Mouse (Mus musculus): ENCODE data around the gene Nelfcd. TPM values are rescaled to one million over a fixed set of nuclear protein-coding genes. Genes with fewer than 3 reads are reported as not detected.

Nelfcd gene
- 71.7 and 79.6 TPM in 2 replicates for polyA plus RNA-seq (2015; fragmentation: Nextera tagmentation; extraction: Ambion mirVana)

- H3K36me3 ChIP-seq (replicated peaks), result peaks cover 21% of the 10 kb centered on the region
- H3K4me1 ChIP-seq (replicated peaks), result peaks cover 23% of the 10 kb centered on the region
- peak; percentile 93 for ATAC-seq (ENCODE audit: insufficient read depth)
- no peaks in the 10 kb centered on the region for H3K9me3 ChIP-seq (replicated peaks)
- no peaks in the 10 kb centered on the region; the same call in 1 of the 2 replicates for H3K27me3 ChIP-seq
- peak within 1 kb of the TSS; percentile 93 for H3K9ac ChIP-seq
- peak within 1 kb of the TSS; percentile 80 for H3K4me2 ChIP-seq
- H3K27ac ChIP-seq (replicated peaks), result peak within 1 kb of the TSS; percentile 82
- H3K4me3 ChIP-seq (replicated peaks), result peak within 1 kb of the TSS; percentile 92
- under 1% methylated on average over 40 of the region's 40 CpGs for WGBS (ENCODE audit: insufficient replicate concordance)
These were observed at the start of gene Nelfcd for GRCm38 (mm10) chr2:174415731-174416310. Nelfcd (plus strand) TSS chr2:174415804.

GRCm38 (mm10) chr2:174366571-174366970, 49.0 kb upstream of the Nelfcd start:
- no peak overlapping the region for H3K4me2 ChIP-seq
- H3K9ac ChIP-seq, result no peak overlapping the region
- H3K4me3 ChIP-seq (replicated peaks), result no peak overlapping the region
- H3K4me1 ChIP-seq (replicated peaks), result no peaks in the 10 kb centered on the region
- no peaks in the 10 kb centered on the region for H3K27me3 ChIP-seq
- WGBS (ENCODE audit: insufficient replicate concordance), result 58% methylated on average over 10 of the region's 10 CpGs
- no peak for ATAC-seq (ENCODE audit: insufficient read depth)
- H3K27ac ChIP-seq (replicated peaks), result no peak overlapping the region
- no peaks in the 10 kb centered on the region for H3K36me3 ChIP-seq (replicated peaks)
- no peaks in the 10 kb centered on the region for H3K9me3 ChIP-seq (replicated peaks)

GRCm38 (mm10) chr2:174381021-174381420, 34.6 kb upstream of the Nelfcd start:
- WGBS (ENCODE audit: insufficient replicate concordance), result 70% methylated on average over 9 of the region's 9 CpGs
- Histone ChIP-seq H3K4me2 (no peak overlapping the region), H3K36me3 (replicated peaks) (no peaks in the 10 kb centered on the region), H3K9me3 (replicated peaks) (no peaks in the 10 kb centered on the region), H3K27me3 (no peaks in the 10 kb centered on the region), H3K27ac (replicated peaks) (no peak overlapping the region), H3K4me3 (replicated peaks) (no peak overlapping the region), H3K4me1 (replicated peaks) (no peaks in the 10 kb centered on the region), H3K9ac (no peak overlapping the region)
- ATAC-seq (ENCODE audit: insufficient read depth), result no peak

- no peaks in the 10 kb centered on the region for H3K36me3 ChIP-seq (replicated peaks)
- no peaks in the 10 kb centered on the region for H3K9me3 ChIP-seq (replicated peaks)
- H3K4me3 ChIP-seq (replicated peaks), result no peak overlapping the region
- H3K4me1 ChIP-seq (replicated peaks), result no peaks in the 10 kb centered on the region
- H3K4me2 ChIP-seq, result no peak overlapping the region
- no peak for ATAC-seq (ENCODE audit: insufficient read depth)
- no peak overlapping the region for H3K27ac ChIP-seq (replicated peaks)
- H3K27me3 ChIP-seq, result 0 out of 2 replicates have a peak, but pooled peaks cover 4% of the 10 kb centered on the region
- no peak overlapping the region for H3K9ac ChIP-seq
- WGBS (ENCODE audit: insufficient replicate concordance), result 76% methylated on average over 3 of the region's 3 CpGs
These were observed 23.7 kb upstream of the Nelfcd start for GRCm38 (mm10) chr2:174391936-174392335.

GRCm38 (mm10) chr2:174392554-174392953, 23.1 kb upstream of the Nelfcd start:
- Histone ChIP-seq H3K4me1 (replicated peaks) (no peaks in the 10 kb centered on the region), H3K27me3 (0 out of 2 replicates have a peak, but pooled peaks cover 4% of the 10 kb centered on the region), H3K9ac (no peak overlapping the region), H3K36me3 (replicated peaks) (no peaks in the 10 kb centered on the region), H3K27ac (replicated peaks) (no peak overlapping the region), H3K4me2 (no peak overlapping the region), H3K9me3 (replicated peaks) (no peaks in the 10 kb centered on the region), H3K4me3 (replicated peaks) (no peak overlapping the region)
- ATAC-seq (ENCODE audit: insufficient read depth), result no peak
- 67% methylated on average over 9 of the region's 9 CpGs for WGBS (ENCODE audit: insufficient replicate concordance)

GRCm38 (mm10) chr2:174393383-174393782, 22.2 kb upstream of the Nelfcd start:
- Histone ChIP-seq H3K27me3 (0 out of 2 replicates have a peak, but pooled peaks cover 4% of the 10 kb centered on the region), H3K27ac (replicated peaks) (no peak overlapping the region), H3K4me2 (no peak overlapping the region), H3K4me3 (replicated peaks) (no peak overlapping the region), H3K4me1 (replicated peaks) (no peaks in the 10 kb centered on the region), H3K9ac (no peak overlapping the region), H3K9me3 (replicated peaks) (no peaks in the 10 kb centered on the region), H3K36me3 (replicated peaks) (no peaks in the 10 kb centered on the region)
- WGBS (ENCODE audit: insufficient replicate concordance), result 38% methylated on average over 5 of the region's 5 CpGs
- ATAC-seq (ENCODE audit: insufficient read depth), result no peak

GRCm38 (mm10) chr2:174396643-174397042, 19.0 kb upstream of the Nelfcd start:
- no peak for ATAC-seq (ENCODE audit: insufficient read depth)

GRCm38 (mm10) chr2:174397065-174397464, 18.5 kb upstream of the Nelfcd start:
- no peak overlapping the region for H3K4me2 ChIP-seq
- H3K9me3 ChIP-seq (replicated peaks), result no peaks in the 10 kb centered on the region
- no peak overlapping the region for H3K9ac ChIP-seq
- no peaks in the 10 kb centered on the region for H3K36me3 ChIP-seq (replicated peaks)
- 58% methylated on average over 1 of the region's 1 CpGs for WGBS (ENCODE audit: insufficient replicate concordance)
- no peak overlapping the region for H3K4me3 ChIP-seq (replicated peaks)
- peaks cover 4% of the 10 kb centered on the region; the same call in 1 of the 2 replicates for H3K27me3 ChIP-seq
- no peaks in the 10 kb centered on the region for H3K4me1 ChIP-seq (replicated peaks)
- no peak for ATAC-seq (ENCODE audit: insufficient read depth)
- H3K27ac ChIP-seq (replicated peaks), result no peak overlapping the region

More at GRCm38 (mm10) chr2:174396643-174397042, 19.0 kb upstream of the Nelfcd start:
- no peak overlapping the region for H3K9ac ChIP-seq
- H3K27me3 ChIP-seq, result peaks cover 4% of the 10 kb centered on the region; the same call in 1 of the 2 replicates
- H3K4me3 ChIP-seq (replicated peaks), result no peak overlapping the region
- H3K4me1 ChIP-seq (replicated peaks), result no peaks in the 10 kb centered on the region
- 76% methylated on average over 10 of the region's 10 CpGs for WGBS (ENCODE audit: insufficient replicate concordance)
- H3K9me3 ChIP-seq (replicated peaks), result no peaks in the 10 kb centered on the region
- no peak overlapping the region for H3K27ac ChIP-seq (replicated peaks)
- no peak overlapping the region for H3K4me2 ChIP-seq
- no peaks in the 10 kb centered on the region for H3K36me3 ChIP-seq (replicated peaks)

- H3K9me3 ChIP-seq (replicated peaks), result no peaks in the 10 kb centered on the region
- H3K4me1 ChIP-seq (replicated peaks), result no peaks in the 10 kb centered on the region
- no peaks in the 10 kb centered on the region for H3K36me3 ChIP-seq (replicated peaks)
- H3K27me3 ChIP-seq, result peaks cover 4% of the 10 kb centered on the region; the same call in 1 of the 2 replicates
- H3K27ac ChIP-seq (replicated peaks), result no peak overlapping the region
- no peak overlapping the region for H3K4me3 ChIP-seq (replicated peaks)
- ATAC-seq (ENCODE audit: insufficient read depth), result no peak
- H3K4me2 ChIP-seq, result no peak overlapping the region
- H3K9ac ChIP-seq, result no peak overlapping the region
- WGBS (ENCODE audit: insufficient replicate concordance), result 70% methylated on average over 6 of the region's 6 CpGs
These were observed 17.7 kb upstream of the Nelfcd start for GRCm38 (mm10) chr2:174397881-174398280.

- H3K36me3 ChIP-seq (replicated peaks), result no peaks in the 10 kb centered on the region
- no peak for ATAC-seq (ENCODE audit: insufficient read depth)
- WGBS (ENCODE audit: insufficient replicate concordance), result 66% methylated on average over 4 of the region's 4 CpGs
- H3K4me1 ChIP-seq (replicated peaks), result no peaks in the 10 kb centered on the region
- H3K27ac ChIP-seq (replicated peaks), result no peak overlapping the region
- no peaks in the 10 kb centered on the region; the same call in 1 of the 2 replicates for H3K27me3 ChIP-seq
- H3K4me2 ChIP-seq, result no peak overlapping the region
- H3K4me3 ChIP-seq (replicated peaks), result no peak overlapping the region
- H3K9ac ChIP-seq, result no peak overlapping the region
- no peaks in the 10 kb centered on the region for H3K9me3 ChIP-seq (replicated peaks)
These were observed 15.2 kb upstream of the Nelfcd start for GRCm38 (mm10) chr2:174400396-174400795.

GRCm38 (mm10) chr2:174410222-174410621, 5.4 kb upstream of the Nelfcd start:
- no peak overlapping the region for H3K9ac ChIP-seq
- peaks cover 8% of the 10 kb centered on the region; the same call in 1 of the 2 replicates for H3K27me3 ChIP-seq
- no peaks in the 10 kb centered on the region for H3K36me3 ChIP-seq (replicated peaks)
- 39% methylated on average over 2 of the region's 2 CpGs for WGBS (ENCODE audit: insufficient replicate concordance)
- ATAC-seq (ENCODE audit: insufficient read depth), result peak; percentile 57
- H3K4me2 ChIP-seq, result no peak overlapping the region
- no peaks in the 10 kb centered on the region for H3K9me3 ChIP-seq (replicated peaks)
- H3K4me1 ChIP-seq (replicated peaks), result peaks cover 11% of the 10 kb centered on the region
- no peak overlapping the region for H3K4me3 ChIP-seq (replicated peaks)
- no peak overlapping the region for H3K27ac ChIP-seq (replicated peaks)
